Mouse (Mus musculus) brain, embryonic 14.5 days (tissue): Measurements from ENCODE around the gene Pim3. TPM values are rescaled to one million over a fixed set of nuclear protein-coding genes. Genes with fewer than 3 reads are reported as not detected.
A peak's percentile ranks its signal among the peaks of the same experiment; 100 is the strongest.

Experiments
- DNase-seq: peaks from one replicate; pipeline ENCODE4 v3.0.0-alpha.2; 2011; ENCODE audit warnings: low read depth
- CTCF ChIP-seq: fragments of 200-500 bp; IDR thresholded peaks from 2 replicates; pipeline ENCODE4 v1.5.1; 2012; ENCODE audit warnings: inconsistent platforms, mild to moderate bottlenecking, moderate library complexity, borderline replicate concordance; ENCODE audit not compliant: insufficient read depth, insufficient read length; ENCODE audit errors: extremely low read depth
- POLR2A ChIP-seq: fragments of 200-500 bp; IDR thresholded peaks from 2 replicates; pipeline ENCODE4 v1.6.1; 2012; ENCODE audit warnings: mild to moderate bottlenecking, inconsistent platforms, borderline replicate concordance; ENCODE audit not compliant: poor library complexity, insufficient read depth, insufficient read length, severe bottlenecking; ENCODE audit errors: extremely low read depth
- polyA plus RNA-seq: library from polyadenylated mRNA; depleted of rRNA; stranded (reverse); fragments of >200 nt; gene quantifications from 2 replicates; pipeline ENCODE4 v1.2.3, GENCODE M21; 2012

The Pim3 gene
- polyA plus RNA-seq, 1 experiment, result 18.5 TPM

GRCm38 (mm10) chr15:88855896-88856417, 6.0 kb upstream of the Pim3 start:
- DNase-seq, result no peak
- TF ChIP-seq CTCF (no peak), POLR2A (no peak)

GRCm38 (mm10) chr15:88856613-88857012, 5.4 kb upstream of the Pim3 start:
- TF ChIP-seq POLR2A (no peak), CTCF (no peak)
- no peak for DNase-seq

- TF ChIP-seq CTCF (no peak), POLR2A (no peak)
- DNase-seq, result no peak
Measured at GRCm38 (mm10) chr15:88857361-88857760, 4.6 kb upstream of the Pim3 start.

- peak; percentile 14 for DNase-seq
Measured at GRCm38 (mm10) chr15:88858141-88858541, 3.8 kb upstream of the Pim3 start.

GRCm38 (mm10) chr15:88858707-88859106, 3.3 kb upstream of the Pim3 start:
- TF ChIP-seq POLR2A (no peak), CTCF (no peak)
- no peak for DNase-seq

More at GRCm38 (mm10) chr15:88858141-88858541, 3.8 kb upstream of the Pim3 start:
- TF ChIP-seq POLR2A (no peak), CTCF (no peak)

GRCm38 (mm10) chr15:88859206-88859970, 2.6 kb upstream of the Pim3 start:
- TF ChIP-seq POLR2A, result no peak
- no peak for TF ChIP-seq CTCF
- no peak for DNase-seq

- DNase-seq, result no peak
- no peak for TF ChIP-seq POLR2A
- no peak for TF ChIP-seq CTCF
Measured at GRCm38 (mm10) chr15:88860781-88861180, 1.2 kb upstream of the Pim3 start.

- TF ChIP-seq CTCF, result no peak
- TF ChIP-seq POLR2A, result no peak
- peak; percentile 68 for DNase-seq
Measured at GRCm38 (mm10) chr15:88862881-88863694, 1.1 kb downstream of the Pim3 start.

- DNase-seq, result peak; percentile 97
- TF ChIP-seq POLR2A (0 out of 2 replicates have a peak, but pooled peaks have one; percentile 10), CTCF (no peak)
Measured at GRCm38 (mm10) chr15:88863695-88864231, 1.8 kb downstream of the Pim3 start.

GRCm38 (mm10) chr15:88864270-88865030, 2.5 kb downstream of the Pim3 start:
- no peak for DNase-seq
- TF ChIP-seq CTCF (0 out of 2 replicates have a peak, but pooled peaks have one; percentile 2), POLR2A (no peak)
